Mouse (Mus musculus) erythroblast, adult 5-6 weeks (primary cell): Measurements from ENCODE around the gene Pmepa1. TPM values are rescaled to one million over a fixed set of nuclear protein-coding genes. Genes with fewer than 3 reads are reported as not detected.

ENCODE experiments used
- ATAC-seq: replicated peaks from 2 replicates; pipeline ENCODE4 v1.8.0; 2016; ENCODE audit warnings: moderate number of reproducible peaks, mild to moderate bottlenecking, moderate TSS enrichment, inconsistent platforms; ENCODE audit not compliant: poor library complexity, low FRiP score, severe bottlenecking
- total RNA-seq, 2 experiments: library from RNA; stranded (forward) in 1 of 2; stranded (reverse) in 1 of 2; fragments of 150-400 nt in 1 of 2; fragments of 200-764, 138-1000 nt in 1 of 2; gene quantifications; 2 replicates each; pipeline versions ENCODE4 v1.2.3 to v1.2.4; 2015 to 2017; ENCODE audit warnings: low replicate concordance in 2 of 2

The Pmepa1 gene
- total RNA-seq, 2 experiments from 2014 or later = 0.96 TPM; not detected in 1

- no peak for ATAC-seq
Measured at GRCm38 (mm10) chr2:173257610-173258009, 18.7 kb downstream of the Pmepa1 start.

GRCm38 (mm10) chr2:173256552-173256949 is 19.8 kb downstream of the Pmepa1 start:
- ATAC-seq = no peak

- no peak for ATAC-seq
Measured at GRCm38 (mm10) chr2:173255810-173256551, 20.4 kb downstream of the Pmepa1 start.

GRCm38 (mm10) chr2:173253761-173254662 is 22.3 kb downstream of the Pmepa1 start:
- ATAC-seq = no peak

GRCm38 (mm10) chr2:173251675-173252074 is 24.7 kb downstream of the Pmepa1 start:
- ATAC-seq = no peak

- ATAC-seq = no peak
Measured at GRCm38 (mm10) chr2:173251133-173251532, 25.2 kb downstream of the Pmepa1 start.

GRCm38 (mm10) chr2:173250411-173250810 is 25.9 kb downstream of the Pmepa1 start:
- ATAC-seq = no peak

- no peak for ATAC-seq
Measured at GRCm38 (mm10) chr2:173249965-173250364, 26.4 kb downstream of the Pmepa1 start.

- ATAC-seq = no peak
Measured at GRCm38 (mm10) chr2:173249386-173249785, 26.9 kb downstream of the Pmepa1 start.

- ATAC-seq = no peak
Measured at GRCm38 (mm10) chr2:173248822-173249221, 27.5 kb downstream of the Pmepa1 start.

- no peak for ATAC-seq
Measured at GRCm38 (mm10) chr2:173247911-173248310, 28.4 kb downstream of the Pmepa1 start.

GRCm38 (mm10) chr2:173247197-173247596 is 29.1 kb downstream of the Pmepa1 start:
- ATAC-seq = no peak

GRCm38 (mm10) chr2:173246688-173247087 is 29.6 kb downstream of the Pmepa1 start:
- ATAC-seq = no peak

GRCm38 (mm10) chr2:173245258-173245657 is 31.1 kb downstream of the Pmepa1 start:
- no peak for ATAC-seq

- no peak for ATAC-seq
Measured at GRCm38 (mm10) chr2:173244108-173244507, 32.2 kb downstream of the Pmepa1 start.

GRCm38 (mm10) chr2:173243616-173244015 is 32.7 kb downstream of the Pmepa1 start:
- no peak for ATAC-seq

GRCm38 (mm10) chr2:173242874-173243273 is 33.5 kb downstream of the Pmepa1 start:
- no peak for ATAC-seq

- ATAC-seq = no peak
Measured at GRCm38 (mm10) chr2:173240738-173241137, 35.6 kb downstream of the Pmepa1 start.

GRCm38 (mm10) chr2:173238522-173238921 is 37.8 kb downstream of the Pmepa1 start:
- no peak for ATAC-seq

- ATAC-seq = no peak
Measured at GRCm38 (mm10) chr2:173235435-173236332, 40.6 kb downstream of the Pmepa1 start.
